Comparison of ENCODE assay signal across 11 mouse cellular contexts in the genomic region with DNA sequence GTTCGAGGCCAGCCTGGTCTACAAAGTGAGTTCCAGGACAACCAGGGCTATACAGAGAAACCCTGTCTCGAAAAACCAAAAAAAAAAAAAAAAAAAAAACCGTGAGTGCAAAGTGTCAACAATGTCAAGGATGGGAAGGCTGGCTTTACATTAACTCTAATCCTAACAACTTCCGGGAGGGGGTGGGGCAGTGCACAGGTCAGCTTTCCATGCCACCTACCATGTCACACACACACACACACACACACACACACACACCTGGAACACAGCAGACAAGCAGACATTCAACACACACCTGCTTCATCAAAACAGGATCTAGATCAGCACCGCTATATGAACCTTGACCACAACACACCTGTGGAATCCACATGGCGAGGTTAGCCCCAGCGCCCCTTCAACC. TPM values are rescaled to one million over a fixed set of nuclear protein-coding genes. Genes with fewer than 3 reads are reported as not detected.
DNase-seq lines count a peak whose midpoint lies in the region; ATAC-seq lines count a peak whose summit lies in the region.
"Had no signal": no experiment of that assay in that cellular context is flagged by ENCODE, and none has a peak within 500 bp of the region (broad histone marks: within the 10 kb centered on the region; RNA-seq: fewer than 3 reads in every experiment).

No protein-coding gene starts in this region.

- no peak overlapping the region for H3K9ac ChIP-seq in heart, embryonic 15.5 days
- H3K9ac ChIP-seq in embryonic facial prominence, embryonic 14.5 days (ENCODE audit: low read depth, low read length), result 0 out of 2 replicates have a peak overlapping the region, but pooled peaks have one; percentile 92
- H3K9ac ChIP-seq in intestine, embryonic 15.5 days, result no peak overlapping the region
- H3K9ac ChIP-seq in midbrain, embryonic 16.5 days (ENCODE audit: low read depth, low read length), result no peak overlapping the region; the same call in 1 of the 2 replicates

- no peak for DNase-seq in heart, postnatal 25 days (ENCODE audit: low spot score)
- DNase-seq in embryonic facial prominence, embryonic 14.5 days (ENCODE audit: low spot score), result no peak
- no peak for DNase-seq in embryo, embryonic 11 days
- no peak for DNase-seq in cerebellum, adult 18-20 months
- DNase-seq in spleen, postnatal 10 days (ENCODE audit: low spot score in 2 of 2), result no peak
- DNase-seq: layer of hippocampus, adult 9-11 months; lung, adult 2 months had no signal

- 88% methylated on average over 7 of the region's 7 CpGs for WGBS in heart, embryonic 15.5 days
- 93% methylated on average over 6 of the region's 7 CpGs for WGBS in embryonic facial prominence, embryonic 14.5 days
- 76% methylated on average over 7 of the region's 7 CpGs for WGBS in intestine, embryonic 15.5 days
- WGBS in midbrain, embryonic 16.5 days, result 94% methylated on average over 5 of the region's 7 CpGs

- H3K4me1 ChIP-seq in heart, embryonic 15.5 days (replicated peaks), result peaks cover 55% of the 10 kb centered on the region
- H3K4me1 ChIP-seq in embryonic facial prominence, embryonic 14.5 days (ENCODE audit: control insufficient read depth, insufficient read depth, low read length), result peaks cover 26% of the 10 kb centered on the region
- H3K4me1 ChIP-seq in intestine, embryonic 15.5 days (replicated peaks), result peaks cover 16% of the 10 kb centered on the region
- H3K4me1 ChIP-seq in midbrain, embryonic 16.5 days (ENCODE audit: control insufficient read depth, insufficient read depth, low read length), result peaks cover 40% of the 10 kb centered on the region

- no peaks in the 10 kb centered on the region for H3K27me3 ChIP-seq in heart, embryonic 15.5 days
- no peaks in the 10 kb centered on the region for H3K27me3 ChIP-seq in embryonic facial prominence, embryonic 14.5 days (replicated peaks; ENCODE audit: control insufficient read depth, insufficient read depth, low read length)
- H3K27me3 ChIP-seq in intestine, embryonic 15.5 days (replicated peaks), result no peaks in the 10 kb centered on the region
- H3K27me3 ChIP-seq in midbrain, embryonic 16.5 days (ENCODE audit: control insufficient read depth, insufficient read depth, low read depth, low read length), result no peaks in the 10 kb centered on the region
- H3K27me3 ChIP-seq: Patski had no signal

- no peak overlapping the region for H3K4me3 ChIP-seq in heart, embryonic 15.5 days
- H3K4me3 ChIP-seq in embryonic facial prominence, embryonic 14.5 days (ENCODE audit: low read depth, low read length), result no peak overlapping the region
- H3K4me3 ChIP-seq in intestine, embryonic 15.5 days (replicated peaks), result no peak overlapping the region
- no peak overlapping the region for H3K4me3 ChIP-seq in midbrain, embryonic 16.5 days (ENCODE audit: low read depth, low read length)

- no peak overlapping the region for H3K27ac ChIP-seq in heart, embryonic 15.5 days
- H3K27ac ChIP-seq in embryonic facial prominence, embryonic 14.5 days (replicated peaks; ENCODE audit: low read depth, low read length), result no peak overlapping the region
- H3K27ac ChIP-seq in intestine, embryonic 15.5 days, result no peak overlapping the region
- no peak overlapping the region for H3K27ac ChIP-seq in midbrain, embryonic 16.5 days (ENCODE audit: low read length)

- peak overlapping the region; percentile 84; the same call in 1 of the 2 replicates for H3K4me2 ChIP-seq in heart, embryonic 15.5 days
- H3K4me2 ChIP-seq in embryonic facial prominence, embryonic 14.5 days (ENCODE audit: low read depth, low read length), result peak overlapping the region; percentile 95; the same call in 1 of the 2 replicates
- peak overlapping the region; percentile 81; the same call in 1 of the 2 replicates for H3K4me2 ChIP-seq in intestine, embryonic 15.5 days (replicated peaks)
- H3K4me2 ChIP-seq in midbrain, embryonic 16.5 days (ENCODE audit: low read length), result peak overlapping the region; percentile 96

- peaks cover 17% of the 10 kb centered on the region for H3K36me3 ChIP-seq in heart, embryonic 15.5 days
- H3K36me3 ChIP-seq in embryonic facial prominence, embryonic 14.5 days (ENCODE audit: control insufficient read depth, insufficient read depth, low read length), result peaks cover 48% of the 10 kb centered on the region
- H3K36me3 ChIP-seq in intestine, embryonic 15.5 days, result peaks cover 13% of the 10 kb centered on the region
- peaks cover 11% of the 10 kb centered on the region for H3K36me3 ChIP-seq in midbrain, embryonic 16.5 days (ENCODE audit: control insufficient read depth, insufficient read depth, low read length)

- ATAC-seq in heart, embryonic 15.5 days (replicated peaks; ENCODE audit: insufficient number of reproducible peaks, insufficient read depth, low FRiP score, low read depth), result no peak
- ATAC-seq in embryonic facial prominence, embryonic 14.5 days (ENCODE audit: low read depth), result no peak
- ATAC-seq in intestine, embryonic 15.5 days, result no peak
- no peak for ATAC-seq in midbrain, embryonic 16.5 days
- ATAC-seq: Patski had no signal

- no peaks in the 10 kb centered on the region for H3K9me3 ChIP-seq in heart, embryonic 15.5 days (replicated peaks)
- no peaks in the 10 kb centered on the region for H3K9me3 ChIP-seq in embryonic facial prominence, embryonic 14.5 days (ENCODE audit: control insufficient read depth, low read length)
- H3K9me3 ChIP-seq in intestine, embryonic 15.5 days, result no peaks in the 10 kb centered on the region
- H3K9me3 ChIP-seq in midbrain, embryonic 16.5 days (replicated peaks; ENCODE audit: control insufficient read depth, low read length, poor library complexity, severe bottlenecking), result no peaks in the 10 kb centered on the region

- intact Hi-C loops in heart, postnatal 25 days (cut with DNase I), result loop anchor here (2.0 kb wide), 1 partner anchor 17 kb away; no protein-coding TSS in a partner anchor

RNA-seq across cellular contexts. Expression of a gene that starts 2.3 kb away (rescaled TPM):
- polyA plus RNA-seq in heart, embryonic 15.5 days (2015; fragmentation: Nextera tagmentation; extraction: Ambion mirVana), result 72.9 and 93.9 TPM in 2 replicates
- total RNA-seq in heart, postnatal 25 days (2021), result 10 to 100 TPM; 66.7 to 73.9 TPM
- polyA plus RNA-seq in embryonic facial prominence, embryonic 14.5 days (2014; fragmentation: Nextera tagmentation; extraction: Ambion mirVana), result 62.5 and 64.2 TPM in 2 replicates
- polyA plus RNA-seq in intestine, embryonic 15.5 days (2015; fragmentation: Nextera tagmentation; extraction: Ambion mirVana), result 88.2 and 91.8 TPM in 2 replicates
- 153 and 158 TPM in 2 replicates for polyA plus RNA-seq in midbrain, embryonic 16.5 days (2015; fragmentation: Nextera tagmentation; extraction: Ambion mirVana)

RNA-seq across cellular contexts. Expression of a gene that starts 5.7 kb away (rescaled TPM):
- polyA plus RNA-seq in heart, embryonic 15.5 days (2015; fragmentation: Nextera tagmentation; extraction: Ambion mirVana), result 11.9 and 16.3 TPM in 2 replicates
- total RNA-seq in heart, postnatal 25 days (2021), result 10 to 100 TPM; 12.9 to 15.0 TPM
- polyA plus RNA-seq in embryonic facial prominence, embryonic 14.5 days (2014; fragmentation: Nextera tagmentation; extraction: Ambion mirVana), result 16.9 and 19.7 TPM in 2 replicates
- polyA plus RNA-seq in intestine, embryonic 15.5 days (2015; fragmentation: Nextera tagmentation; extraction: Ambion mirVana), result 17.0 and 18.8 TPM in 2 replicates
- polyA plus RNA-seq in midbrain, embryonic 16.5 days (2015; fragmentation: Nextera tagmentation; extraction: Ambion mirVana), result 20.0 and 22.3 TPM in 2 replicates

RNA-seq across cellular contexts. Expression of a gene that starts 20.6 kb away (rescaled TPM):
- 206 and 273 TPM in 2 replicates for polyA plus RNA-seq in heart, embryonic 15.5 days (2015; fragmentation: Nextera tagmentation; extraction: Ambion mirVana)
- 100 to 1,000 TPM; 153 to 165 TPM for total RNA-seq in heart, postnatal 25 days (2021)
- polyA plus RNA-seq in embryonic facial prominence, embryonic 14.5 days (2014; fragmentation: Nextera tagmentation; extraction: Ambion mirVana), result 398 and 442 TPM in 2 replicates
- 239 and 253 TPM in 2 replicates for polyA plus RNA-seq in intestine, embryonic 15.5 days (2015; fragmentation: Nextera tagmentation; extraction: Ambion mirVana)
- polyA plus RNA-seq in midbrain, embryonic 16.5 days (2015; fragmentation: Nextera tagmentation; extraction: Ambion mirVana), result 419 and 448 TPM in 2 replicates

RNA-seq across cellular contexts. Expression of a gene that starts 33.2 kb away (rescaled TPM):
- 22.4 and 28.7 TPM in 2 replicates for polyA plus RNA-seq in heart, embryonic 15.5 days (2015; fragmentation: Nextera tagmentation; extraction: Ambion mirVana)
- total RNA-seq in heart, postnatal 25 days (2021), result 10 to 100 TPM; 16.0 to 16.6 TPM
- polyA plus RNA-seq in embryonic facial prominence, embryonic 14.5 days (2014; fragmentation: Nextera tagmentation; extraction: Ambion mirVana), result 23.4 and 27.7 TPM in 2 replicates
- 25.9 and 29.0 TPM in 2 replicates for polyA plus RNA-seq in intestine, embryonic 15.5 days (2015; fragmentation: Nextera tagmentation; extraction: Ambion mirVana)
- 27.9 and 30.4 TPM in 2 replicates for polyA plus RNA-seq in midbrain, embryonic 16.5 days (2015; fragmentation: Nextera tagmentation; extraction: Ambion mirVana)

RNA-seq across cellular contexts. Expression of a gene that starts 39.1 kb away (rescaled TPM):
- polyA plus RNA-seq in heart, embryonic 15.5 days (2015; fragmentation: Nextera tagmentation; extraction: Ambion mirVana), result 51.9 and 57.4 TPM in 2 replicates
- 10 to 100 TPM; 72.5 to 73.1 TPM for total RNA-seq in heart, postnatal 25 days (2021)
- polyA plus RNA-seq in embryonic facial prominence, embryonic 14.5 days (2014; fragmentation: Nextera tagmentation; extraction: Ambion mirVana), result 73.5 and 79.8 TPM in 2 replicates
- polyA plus RNA-seq in intestine, embryonic 15.5 days (2015; fragmentation: Nextera tagmentation; extraction: Ambion mirVana), result 60.1 and 65.0 TPM in 2 replicates
- 122 and 136 TPM in 2 replicates for polyA plus RNA-seq in midbrain, embryonic 16.5 days (2015; fragmentation: Nextera tagmentation; extraction: Ambion mirVana)
